Mouse (Mus musculus): ENCODE measurements at regions not wholly inside any gene's neighbourhood (a gene's known extent, or its start where the extent isn't known, plus 50 kb on each side); places are given as distances from the start of the nearest gene placed in this dataset.

GRCm38 (mm10) chr13:59916166-59917044 lies 93.5 kb upstream of the Tut7 start:
- DNase-seq (ENCODE audit: low read depth): no peak

- DNase-seq (ENCODE audit: low read depth): no peak
Measured at GRCm38 (mm10) chr13:59915734-59916133, 92.8 kb upstream of the Tut7 start.

- DNase-seq (ENCODE audit: low read depth): no peak
Measured at GRCm38 (mm10) chr13:59910179-59911071, 87.5 kb upstream of the Tut7 start.

- DNase-seq (ENCODE audit: low read depth): no peak
Measured at GRCm38 (mm10) chr13:59909400-59909799, 86.5 kb upstream of the Tut7 start.

- peak; percentile 27 for DNase-seq (ENCODE audit: low read depth)
Measured at GRCm38 (mm10) chr13:59908786-59909185, 85.8 kb upstream of the Tut7 start.

- no peak for DNase-seq (ENCODE audit: low read depth)
Measured at GRCm38 (mm10) chr13:59905488-59905887, 82.5 kb upstream of the Tut7 start.

- DNase-seq (ENCODE audit: low read depth): no peak
Measured at GRCm38 (mm10) chr13:59904415-59904814, 81.5 kb upstream of the Tut7 start.

- DNase-seq (ENCODE audit: low read depth): no peak
Measured at GRCm38 (mm10) chr13:59899521-59899920, 76.6 kb upstream of the Tut7 start.

GRCm38 (mm10) chr13:59895754-59896153 lies 72.8 kb upstream of the Tut7 start:
- no peak for DNase-seq (ENCODE audit: low read depth)

- DNase-seq (ENCODE audit: low read depth): no peak
Measured at GRCm38 (mm10) chr13:59894094-59894493, 71.1 kb upstream of the Tut7 start.

GRCm38 (mm10) chr13:59892961-59893360 lies 70.0 kb upstream of the Tut7 start:
- DNase-seq (ENCODE audit: low read depth): peak; percentile 24

GRCm38 (mm10) chr13:59892340-59892739 lies 69.4 kb upstream of the Tut7 start:
- DNase-seq (ENCODE audit: low read depth): no peak

GRCm38 (mm10) chr13:59891737-59892136 lies 68.8 kb upstream of the Tut7 start:
- no peak for DNase-seq (ENCODE audit: low read depth)

GRCm38 (mm10) chr13:59889468-59890117 lies 66.6 kb upstream of the Tut7 start:
- peak; percentile 90 for DNase-seq (ENCODE audit: low read depth)

GRCm38 (mm10) chr13:59888038-59889016 lies 65.4 kb upstream of the Tut7 start:
- peak; percentile 27 for DNase-seq (ENCODE audit: low read depth)

- DNase-seq (ENCODE audit: low read depth): peak; percentile 89
Measured at GRCm38 (mm10) chr13:59887306-59887705, 64.4 kb upstream of the Tut7 start.

GRCm38 (mm10) chr13:59886572-59886971 lies 63.6 kb upstream of the Tut7 start:
- peak; percentile 49 for DNase-seq (ENCODE audit: low read depth)

- DNase-seq (ENCODE audit: low read depth): peak; percentile 50
Measured at GRCm38 (mm10) chr13:59881989-59882784, 59.2 kb upstream of the Tut7 start.

- no peak for DNase-seq (ENCODE audit: low read depth)
Measured at GRCm38 (mm10) chr13:59880055-59880454, 57.1 kb upstream of the Tut7 start.

- DNase-seq (ENCODE audit: low read depth): peak; percentile 87
Measured at GRCm38 (mm10) chr13:59875637-59876036, 52.7 kb upstream of the Tut7 start.
